Mouse (Mus musculus) adrenal gland, postnatal 25 days (tissue): Measurements from ENCODE around the gene Olfr1280. TPM values are rescaled to one million over a fixed set of nuclear protein-coding genes. Genes with fewer than 3 reads are reported as not detected.
"Not testable (repeated sequence)": the region's sequence is repeated elsewhere in the genome, so short reads cannot be mapped to it uniquely, and the experiment has no call there.

ENCODE experiments used
- DNase-seq: peaks from one replicate; pipeline ENCODE4 v3.0.0; 2021; ENCODE audit warnings: mixed read lengths
- long read RNA-seq: library from polyadenylated mRNA; stranded (forward); transcript quantifications from one replicate; pipeline ENCODE4 v2.0.0, GENCODE M21; 2021
- total RNA-seq: library from RNA; stranded (reverse); gene quantifications from 2 replicates; pipeline ENCODE4 v1.2.3, GENCODE M21; 2021

Gene Olfr1280
- total RNA-seq, result not detected in 2 replicates
- long read RNA-seq, result 0 reads

- DNase-seq, result no peak
Measured at GRCm38 (mm10) chr2:111313717-111314116, at the start of gene Olfr1280. Olfr1280 (plus strand) TSS chr2:111314017.

- DNase-seq, result no peak
Measured at GRCm38 (mm10) chr2:111274006-111274405, 39.8 kb upstream of the Olfr1280 start, which contains the start of gene Olfr1277. Olfr1277 (minus strand) TSS chr2:111274106.

- no peak for DNase-seq
Measured at GRCm38 (mm10) chr2:111289836-111290235, 24.0 kb upstream of the Olfr1280 start, which contains the start of gene Olfr1278. Olfr1278 (plus strand) TSS chr2:111290136.

GRCm38 (mm10) chr2:111298541-111298940 lies 15.3 kb upstream of the Olfr1280 start:
- DNase-seq, result no peak

DNA sequence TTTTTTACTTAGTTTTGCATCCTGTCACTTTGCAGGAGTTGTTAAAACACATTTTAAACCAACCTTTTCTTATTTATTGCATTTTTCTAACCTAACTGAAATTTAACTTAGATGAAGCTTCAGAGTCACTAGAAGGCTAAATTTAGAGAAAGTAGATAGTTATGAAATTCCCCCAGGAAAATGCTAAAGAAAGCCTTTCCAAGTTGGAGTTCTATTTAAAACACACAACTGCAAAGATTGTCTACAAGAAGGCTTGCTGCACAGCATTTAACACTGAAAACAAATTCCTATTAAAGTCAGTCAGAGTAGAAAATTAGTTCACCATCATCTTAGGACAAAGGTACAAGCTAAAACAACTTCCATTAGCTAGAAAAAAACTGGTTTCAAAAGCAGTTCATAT lies 13.4 kb upstream of the Olfr1280 start, which contains the start of gene Olfr1279:
TSS of gene Olfr1279 (plus strand) at position 262 of the 400 bp plus-strand sequence.
- no peak for DNase-seq

DNA sequence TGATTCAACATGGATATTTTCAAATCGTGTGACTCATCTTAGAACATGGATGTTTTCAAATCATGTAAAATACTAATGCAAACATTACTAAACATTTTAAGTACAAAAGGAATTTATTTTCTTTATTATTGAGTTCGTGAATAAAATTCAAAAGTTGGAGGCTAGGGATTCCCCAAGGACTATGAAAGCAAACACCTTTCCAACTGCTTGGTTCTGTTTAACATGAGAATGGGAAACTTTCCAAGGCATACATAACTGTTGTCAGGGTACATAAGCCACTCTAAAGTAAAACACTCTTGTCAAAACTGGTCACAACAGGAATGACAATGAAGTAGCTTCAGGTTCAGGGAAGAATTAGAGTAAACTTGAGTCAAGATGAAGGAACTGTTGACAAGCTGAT lies 12.4 kb downstream of the Olfr1280 start, which contains the start of gene Olfr1281:
TSS of gene Olfr1281 (plus strand) at position 301 of the 400 bp plus-strand sequence.
- DNase-seq, result no peak

- DNase-seq, result not testable (repeated sequence)
Measured at GRCm38 (mm10) chr2:111333721-111334120, 19.9 kb downstream of the Olfr1280 start.

- DNase-seq, result no peak
Measured at GRCm38 (mm10) chr2:111335976-111336375, 22.2 kb downstream of the Olfr1280 start, which contains the start of gene Olfr1282. Olfr1282 (minus strand) TSS chr2:111336076.

DNA sequence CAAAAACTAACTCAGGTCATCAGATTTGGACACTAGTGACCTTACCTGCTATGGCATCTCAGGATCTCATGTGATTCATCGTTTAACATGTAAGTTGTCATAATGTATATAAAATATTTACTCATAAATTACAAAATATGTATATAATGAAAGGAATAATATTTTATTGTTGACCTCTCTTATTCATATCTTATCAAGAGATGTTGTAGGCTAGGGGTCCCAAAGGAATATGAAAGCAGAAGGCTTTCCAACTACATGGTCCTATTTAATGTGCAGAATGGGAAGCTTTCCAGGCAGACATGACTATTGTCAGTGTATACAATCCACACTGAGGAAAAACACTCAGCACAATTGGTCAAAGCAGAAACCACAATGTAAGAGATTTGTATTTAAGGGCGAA lies 52.7 kb downstream of the Olfr1280 start, which contains the start of gene Olfr1283:
TSS of gene Olfr1283 (plus strand) at position 301 of the 400 bp plus-strand sequence.
- no peak for DNase-seq

DNA sequence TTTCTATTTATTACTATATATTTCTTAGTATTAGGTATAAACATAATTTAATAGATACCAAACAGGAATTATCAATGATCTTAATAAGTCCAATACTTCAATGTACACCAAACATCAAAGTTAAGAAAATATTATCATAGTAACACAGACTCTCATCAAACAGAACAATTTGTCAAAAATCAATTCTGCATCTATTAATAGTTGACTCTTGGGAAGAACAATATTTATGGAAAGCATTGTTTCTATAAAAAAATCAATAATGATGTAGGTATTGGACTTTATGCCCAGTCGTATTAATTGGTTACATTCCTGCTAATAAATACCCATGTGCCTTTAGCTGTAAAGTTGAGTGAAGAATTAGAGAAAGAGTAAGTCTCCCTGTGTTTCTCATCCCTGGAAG lies 61.4 kb downstream of the Olfr1280 start, which contains the start of gene Olfr1284:
TSS of gene Olfr1284 (plus strand) at position 301 of the 400 bp plus-strand sequence.
- no peak for DNase-seq

Other genes with a start within 250 kb of the Olfr1280 start
- gene Gm13941, start 208.0 kb upstream of the Olfr1280 start, total RNA-seq, result not detected in 2 replicates
- not detected in 2 replicates for gene Gm15130, start 161.1 kb upstream of the Olfr1280 start, total RNA-seq
- gene 4930430A15Rik, start 84.4 kb upstream of the Olfr1280 start, total RNA-seq, result not detected in 2 replicates
- gene Olfr1275, start 78.7 kb upstream of the Olfr1280 start, total RNA-seq, result not detected in 2 replicates
- gene Olfr1276, start 59.5 kb upstream of the Olfr1280 start, total RNA-seq, result not detected in 2 replicates
- not detected in 2 replicates for gene Olfr1277, start 39.9 kb upstream of the Olfr1280 start, total RNA-seq
- not detected in 2 replicates for gene Olfr1278, start 23.9 kb upstream of the Olfr1280 start, total RNA-seq
- not detected in 2 replicates for gene Olfr1279, start 13.4 kb upstream of the Olfr1280 start, total RNA-seq
- not detected in 2 replicates for gene Olfr1281, start 12.5 kb downstream of the Olfr1280 start, total RNA-seq
- not detected in 2 replicates for gene Olfr1282, start 22.1 kb downstream of the Olfr1280 start, total RNA-seq
- gene Olfr1283, start 52.8 kb downstream of the Olfr1280 start, total RNA-seq, result not detected in 2 replicates
- not detected in 2 replicates for gene Olfr1284, start 61.5 kb downstream of the Olfr1280 start, total RNA-seq
- gene Olfr1286, start 109.1 kb downstream of the Olfr1280 start, total RNA-seq, result not detected in 2 replicates
- gene Olfr1287, start 135.1 kb downstream of the Olfr1280 start, total RNA-seq, result not detected in 2 replicates
- gene Olfr1288, start 160.1 kb downstream of the Olfr1280 start, total RNA-seq, result not detected in 2 replicates
- not detected in 2 replicates for gene Olfr1289, start 166.8 kb downstream of the Olfr1280 start, total RNA-seq
- not detected in 2 replicates for gene Olfr1290, start 179.8 kb downstream of the Olfr1280 start, total RNA-seq
- not detected in 2 replicates for gene Olfr1291-ps1, start 183.2 kb downstream of the Olfr1280 start, total RNA-seq
- gene Olfr1293-ps, start 211.2 kb downstream of the Olfr1280 start, total RNA-seq, result not detected in 2 replicates
- not detected in 2 replicates for gene Olfr1294, start 226.3 kb downstream of the Olfr1280 start, total RNA-seq